ENCODE assay signal across 21 mouse cellular contexts in genomic region chr10:113930201-113930790, GRCm38 (mm10).
A peak's percentile ranks its signal among the peaks of the same experiment; 100 is the strongest.
DNase-seq lines count a peak whose midpoint lies in the region.
"Had no signal": no experiment of that assay in that cellular context is flagged by ENCODE, and none has a peak within 500 bp of the region (broad histone marks: within the 10 kb centered on the region; RNA-seq: fewer than 3 reads in every experiment).

No protein-coding gene starts in this region.

- peak; percentile 26 for DNase-seq in layer of hippocampus, adult 9-10 months (ENCODE audit: low spot score)
- no peak for DNase-seq in layer of hippocampus, adult 11-12 months (ENCODE audit: low spot score)
- DNase-seq in right cerebral cortex, adult 18-20 months, result peak; percentile 49
- DNase-seq in right cerebral cortex, postnatal 14 days, result no peak
- peak; percentile 31 for DNase-seq in layer of hippocampus, adult 9-11 months
- peak; percentile 62 for DNase-seq in telencephalon, adult 2 months (ENCODE audit: low read depth, low spot score)
- DNase-seq in embryo, embryonic 10 days (ENCODE audit: low spot score), result no peak
- DNase-seq: adrenal gland, postnatal 25 days; B cell, adult 2 months; cerebellum, adult 18-20 months; cerebellum, postnatal 10 days; forebrain, postnatal 0 days; heart, adult 2 months; heart, postnatal 4 days; kidney, adult 8-10 months; kidney, postnatal 10 days; liver, embryonic 13.5 days; lung, adult 18-20 months; lung, postnatal 10 days; thymus, adult 18-20 months; thymus, postnatal 25 days had no signal

Comparison
In these comparisons a context has a peak if more than half of its experiments do, and no peak if none do; other contexts are left out.
1. DNase-seq: peak in layer of hippocampus, adult 9-10 months (single experiment), right cerebral cortex, adult 18-20 months (single experiment), layer of hippocampus, adult 9-11 months (single experiment) and telencephalon, adult 2 months (single experiment); none in layer of hippocampus, adult 11-12 months (single experiment), right cerebral cortex, postnatal 14 days (single experiment) and embryo, embryonic 10 days (single experiment).